Mouse (Mus musculus) small intestine, adult 2 months (tissue): ENCODE measurements around the gene Commd9.

Experiments
- CTCF ChIP-seq: fragments of 200-500 bp; IDR thresholded peaks from 2 replicates; pipeline ENCODE4 v1.5.1; 2012; ENCODE audit warnings: low read depth, mild to moderate bottlenecking, control low read depth, inconsistent platforms, low read length, moderate library complexity, mixed read lengths; ENCODE audit not compliant: insufficient replicate concordance, insufficient read length; ENCODE audit errors: extremely low read depth
- POLR2A ChIP-seq: fragments of 200-500 bp; IDR thresholded peaks from 2 replicates; pipeline ENCODE4 v1.6.1; 2012; ENCODE audit warnings: low read depth, mild to moderate bottlenecking, control low read depth, inconsistent platforms, low read length, moderate library complexity

- no peak for TF ChIP-seq CTCF
- no peak for TF ChIP-seq POLR2A
Measured at GRCm38 (mm10) chr2:101935006-101935405, 49.0 kb downstream of the Commd9 start.
